Mouse (Mus musculus) frontal cortex, adult (tissue): ENCODE data around the gene Ppig.
"Not testable (repeated sequence)": the region's sequence is repeated elsewhere in the genome, so short reads cannot be mapped to it uniquely, and the experiment has no call there.

Source experiments
- ATAC-seq: cut with Nextera tagmentation; 2 replicates; pipeline ENCODE4 v1.9.2; 2017; ENCODE audit warnings: mild to moderate bottlenecking, moderate library complexity, mixed read lengths; ENCODE audit not compliant: low TSS enrichment

Ppig gene

DNA sequence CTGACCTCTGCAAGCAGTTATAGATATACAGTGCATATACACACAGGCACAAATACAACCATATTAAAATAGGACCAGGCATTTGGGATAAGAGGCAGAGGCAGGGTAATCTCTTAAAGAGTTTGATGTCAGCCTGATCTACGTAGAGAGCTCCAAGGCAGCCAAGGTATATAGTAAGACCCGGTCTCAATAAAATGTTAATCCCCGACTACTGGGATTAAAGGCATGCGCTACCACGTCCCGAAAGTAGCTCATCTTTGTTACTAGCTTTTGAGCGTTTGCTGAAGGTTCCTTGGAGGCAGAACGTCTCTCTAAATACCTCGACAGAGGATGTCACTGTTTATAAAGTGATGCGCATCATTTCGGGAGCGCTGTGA lies at the start of gene Ppig:
Gene Ppig, plus strand, starts transcription at position 273 of the 377 bp plus-strand sequence.
- no peak for ATAC-seq

DNA sequence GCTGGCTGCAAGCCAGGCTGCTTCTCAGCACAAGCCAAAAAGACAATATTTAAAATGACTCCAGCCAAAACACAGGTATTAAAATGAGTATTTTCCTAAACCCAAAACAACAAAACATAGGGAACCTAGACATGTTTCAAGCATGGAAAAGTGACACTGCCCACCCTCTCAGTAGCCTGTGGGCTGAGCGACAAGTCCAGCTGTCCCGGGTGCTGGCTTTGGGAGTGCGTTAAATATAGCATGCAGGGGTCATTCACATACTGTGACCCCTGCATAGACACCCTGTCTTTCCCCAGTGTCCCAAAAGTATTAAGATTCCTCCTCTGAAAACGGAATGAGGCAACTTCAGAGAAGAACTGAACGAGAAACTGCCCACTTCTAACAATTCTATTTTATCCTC lies 48.6 kb upstream of the Ppig start:
- no peak for ATAC-seq

DNA sequence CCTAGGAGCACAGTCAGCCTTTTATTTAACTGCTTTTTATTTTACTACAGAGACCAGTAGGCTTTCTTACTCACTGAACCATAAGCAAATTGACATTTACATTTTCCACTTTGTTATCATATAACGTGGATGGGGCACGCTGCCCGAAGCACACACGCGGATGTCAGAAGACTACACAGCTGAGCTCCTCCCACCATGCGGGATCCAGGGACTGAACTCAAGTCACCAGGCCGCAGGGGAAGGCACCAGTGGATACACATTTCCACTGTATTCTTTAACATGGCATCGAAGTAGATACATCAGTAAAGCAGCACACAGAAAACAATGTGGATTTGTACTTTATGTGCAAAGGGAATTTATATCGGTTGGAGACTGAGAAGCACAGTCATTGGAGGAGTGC lies 47.1 kb upstream of the Ppig start:
- ATAC-seq, result no peak

DNA sequence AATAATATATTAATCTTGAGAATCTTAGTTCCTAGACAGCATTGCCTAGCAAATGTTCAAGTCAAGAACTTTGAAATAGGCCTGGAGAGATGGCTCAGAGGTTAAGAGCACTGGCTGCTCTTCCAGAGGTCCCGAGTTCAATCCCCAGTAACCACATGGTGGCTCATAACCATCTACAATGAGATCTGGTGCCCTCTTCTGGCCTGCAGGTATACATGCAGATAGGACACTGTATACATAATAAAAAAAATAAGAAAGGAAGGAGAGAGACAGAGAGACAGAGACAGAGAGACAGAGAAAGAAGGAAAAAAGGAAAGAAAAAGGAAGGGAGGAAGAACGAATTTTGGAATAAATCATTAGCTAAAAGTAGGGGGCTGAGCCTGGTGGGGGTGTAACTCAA lies 45.6 kb upstream of the Ppig start:
- ATAC-seq, result no peak

DNA sequence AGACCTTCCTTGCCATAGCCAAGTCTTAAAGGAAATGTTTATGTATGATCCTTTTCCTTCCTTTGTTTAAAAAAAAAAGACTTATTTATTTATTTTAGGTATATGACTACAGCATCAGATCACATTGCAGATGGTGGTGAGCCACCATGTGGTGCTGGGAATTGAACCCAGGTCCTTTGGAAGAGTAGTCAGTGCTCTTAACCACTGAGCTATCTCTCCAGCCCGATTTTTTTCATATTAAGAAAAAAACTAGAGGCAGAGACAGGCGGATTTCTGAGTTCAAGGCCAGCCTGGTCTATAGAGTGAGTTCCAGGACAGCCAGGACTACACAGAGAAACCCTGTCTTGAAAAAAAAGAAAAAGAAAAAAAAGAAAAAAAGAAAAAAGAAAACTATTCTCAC lies 45.1 kb upstream of the Ppig start:
- not testable (repeated sequence) for ATAC-seq

DNA sequence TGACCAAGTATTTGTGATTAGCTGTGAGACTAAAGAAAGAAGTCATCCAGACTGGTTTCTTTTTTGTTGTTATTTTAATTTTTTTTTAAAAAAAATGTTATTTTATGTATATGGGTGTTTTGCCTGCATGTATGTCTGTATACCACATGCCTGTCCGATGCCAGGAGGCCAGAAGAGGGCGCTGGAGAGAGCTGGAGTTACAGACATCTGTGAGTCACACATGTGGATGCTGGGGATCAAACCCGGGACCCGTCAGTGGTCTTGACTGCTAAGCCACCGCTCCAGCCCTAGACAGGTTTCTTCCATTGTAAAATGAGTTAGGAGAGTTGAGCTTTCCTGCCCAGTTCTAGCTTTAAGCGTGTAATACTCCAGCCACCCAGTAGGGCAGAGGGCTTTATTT lies 42.4 kb upstream of the Ppig start:
- no peak for ATAC-seq

DNA sequence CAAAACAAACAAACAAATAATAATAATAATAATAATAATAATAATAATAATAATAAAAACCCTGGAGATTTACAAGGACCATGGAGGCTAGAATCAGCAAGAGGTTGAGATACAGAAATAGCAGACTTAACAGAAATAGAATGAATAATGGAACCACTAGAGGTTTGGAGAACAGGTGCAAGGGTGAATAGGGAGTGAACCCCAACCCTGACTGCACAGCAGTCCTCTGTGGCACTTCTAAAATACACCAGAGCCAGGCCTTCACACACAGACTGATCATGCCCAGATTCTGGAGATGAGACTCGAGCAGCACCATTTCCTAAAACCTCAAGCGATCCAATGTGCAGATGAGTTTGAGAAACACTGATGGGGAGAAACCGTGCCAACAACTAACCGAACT lies 40.4 kb upstream of the Ppig start:
- no peak for ATAC-seq

DNA sequence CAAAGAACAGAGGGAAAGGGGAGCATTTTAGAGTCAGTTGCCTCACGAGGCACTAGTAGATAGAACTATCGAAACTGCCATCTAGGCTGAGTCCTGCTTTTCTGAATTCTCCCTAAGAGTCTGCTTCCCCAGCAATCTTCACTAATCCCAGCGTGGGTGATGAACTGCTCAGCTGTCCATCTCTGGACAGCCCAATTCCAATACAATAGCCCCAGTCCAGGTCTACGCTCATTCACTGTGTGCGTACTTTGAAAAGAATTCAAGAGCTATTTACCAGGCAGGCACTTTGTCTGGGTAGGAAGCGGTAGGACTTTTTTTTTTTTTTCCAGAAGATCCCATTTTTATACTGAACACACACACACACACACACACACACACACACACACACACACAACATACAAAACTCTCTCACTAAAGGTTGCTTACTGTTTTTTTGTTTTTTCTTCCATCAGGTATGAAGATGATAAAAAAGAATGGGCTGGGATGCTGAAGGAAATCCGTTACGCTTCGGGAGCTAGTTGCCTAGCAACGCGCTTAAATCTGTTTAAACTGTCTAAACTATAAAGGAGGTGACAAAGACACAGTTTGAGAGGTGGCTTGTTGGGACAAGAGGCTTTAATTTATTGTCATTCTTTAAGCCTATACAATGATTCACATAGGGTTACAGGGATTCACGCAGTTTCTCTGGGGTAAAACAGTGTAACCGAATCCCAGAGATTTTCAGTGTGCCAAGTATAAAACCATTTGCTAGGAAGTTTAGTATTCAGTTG lies 39.1 kb upstream of the Ppig start:
- peak; percentile 74 for ATAC-seq

DNA sequence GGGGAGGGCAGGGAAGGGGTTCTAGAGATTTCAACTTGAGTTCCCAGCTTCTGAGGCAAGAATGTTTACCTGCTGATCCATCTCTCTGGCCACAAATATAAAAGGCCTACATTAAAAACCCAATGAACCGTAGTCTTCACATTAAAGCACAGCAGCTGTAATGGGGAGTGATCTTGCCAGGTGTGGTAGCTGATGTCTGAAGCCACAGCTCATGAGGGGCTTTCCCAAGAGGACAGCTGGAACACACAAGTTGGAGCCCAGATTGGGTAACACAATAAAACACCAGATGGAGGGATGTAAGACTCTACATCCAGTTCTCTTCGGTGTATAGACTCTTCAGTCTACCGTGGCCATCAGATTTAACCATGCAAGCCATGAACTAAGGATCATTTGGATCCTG lies 37.9 kb upstream of the Ppig start:
- ATAC-seq, result no peak

DNA sequence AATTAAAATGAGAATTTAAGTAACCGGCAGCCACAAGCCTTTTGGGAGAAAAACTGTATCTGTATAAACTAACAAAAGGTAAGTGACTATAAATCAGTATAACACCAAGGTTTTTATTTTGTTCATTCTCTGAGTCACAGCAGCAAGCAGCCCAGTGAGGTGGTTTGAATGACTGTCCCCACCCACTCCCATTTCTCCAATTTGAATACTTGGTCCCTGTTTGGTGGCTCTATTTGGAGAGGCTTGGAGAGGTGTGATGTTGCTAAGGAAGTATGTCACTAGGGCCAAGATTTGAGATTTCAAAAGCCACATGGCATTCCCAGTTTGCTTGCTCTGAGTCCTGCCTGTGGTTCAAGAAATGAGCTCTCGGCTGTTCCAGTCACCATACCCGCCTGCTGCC lies 32.1 kb upstream of the Ppig start:
- peak; percentile 57 for ATAC-seq

DNA sequence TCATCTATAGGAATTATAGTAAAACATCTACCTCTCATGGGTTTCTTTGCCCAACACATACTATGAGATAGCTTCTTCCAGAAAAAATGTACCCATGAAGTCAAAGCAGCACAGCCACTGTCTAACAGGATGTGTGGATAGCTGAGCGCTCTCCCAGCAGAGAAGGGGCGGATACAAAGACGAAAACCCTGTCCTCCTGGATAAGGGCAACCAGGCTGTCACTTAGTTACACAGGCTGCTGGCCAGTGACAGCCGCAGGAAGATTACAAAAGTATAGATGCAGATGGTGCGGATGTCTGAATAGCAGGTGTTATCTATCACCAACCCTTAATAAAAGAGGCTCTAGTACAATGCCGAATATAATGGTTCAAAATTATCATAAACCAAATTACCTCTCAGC lies 31.5 kb upstream of the Ppig start:
- ATAC-seq, result no peak

DNA sequence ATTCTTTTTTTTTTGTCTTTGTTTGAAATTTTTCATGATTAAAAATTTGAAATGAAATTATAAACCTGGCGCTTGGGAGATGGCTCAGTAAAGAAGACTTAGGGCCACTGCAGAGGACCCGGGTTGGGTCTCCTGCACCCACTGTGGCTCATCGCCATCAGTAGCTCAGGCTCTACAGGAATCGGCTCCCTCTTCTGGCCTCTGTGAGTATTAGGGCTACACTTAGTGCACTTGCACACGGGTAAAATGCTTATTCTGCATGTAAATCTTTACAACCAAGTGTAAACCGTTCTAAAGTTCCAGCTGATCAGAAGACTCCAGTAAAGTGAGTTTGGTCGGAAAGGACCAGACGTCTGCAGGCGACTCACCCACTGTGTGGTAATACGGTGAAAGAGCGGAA lies 28.8 kb upstream of the Ppig start:
- no peak for ATAC-seq

DNA sequence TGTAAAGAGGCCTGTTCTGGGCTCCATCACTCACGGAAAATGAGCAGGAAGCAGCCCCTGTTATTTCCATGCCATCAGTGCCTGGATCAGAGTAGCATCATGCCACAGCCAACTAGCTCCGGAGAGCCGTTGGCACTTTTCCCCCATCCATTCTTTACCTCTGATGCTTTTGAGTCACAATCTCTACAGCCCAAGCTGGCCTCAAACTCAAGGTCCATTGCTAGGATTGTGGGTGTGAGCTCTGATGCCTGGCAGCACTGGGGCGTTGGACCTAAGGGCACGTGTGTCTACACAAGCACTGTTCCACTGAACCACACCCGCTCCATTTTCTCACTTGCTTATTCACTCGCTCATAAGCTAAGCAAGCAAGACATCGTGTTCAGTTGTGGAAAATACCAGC lies 21.9 kb upstream of the Ppig start:
- ATAC-seq, result no peak

DNA sequence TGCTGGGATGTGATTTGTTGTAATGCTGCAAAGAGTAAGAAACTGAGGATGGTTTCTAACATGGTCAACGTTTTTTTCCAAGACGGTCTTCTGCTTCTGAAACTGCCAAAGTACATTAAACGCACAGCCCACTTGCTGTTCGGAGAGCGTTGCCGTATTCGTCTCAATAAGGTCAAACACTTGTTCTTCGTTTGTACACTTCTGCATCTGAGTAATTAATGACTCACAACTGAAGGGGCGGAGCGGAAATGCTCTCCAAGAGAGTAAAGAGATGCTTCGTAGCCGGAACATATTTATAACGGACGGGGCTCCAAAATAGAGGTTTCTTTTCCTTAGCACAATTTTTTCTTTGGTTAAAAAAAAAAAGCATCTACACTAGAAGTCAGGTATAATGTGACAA lies 10.2 kb upstream of the Ppig start:
- ATAC-seq, result no peak

DNA sequence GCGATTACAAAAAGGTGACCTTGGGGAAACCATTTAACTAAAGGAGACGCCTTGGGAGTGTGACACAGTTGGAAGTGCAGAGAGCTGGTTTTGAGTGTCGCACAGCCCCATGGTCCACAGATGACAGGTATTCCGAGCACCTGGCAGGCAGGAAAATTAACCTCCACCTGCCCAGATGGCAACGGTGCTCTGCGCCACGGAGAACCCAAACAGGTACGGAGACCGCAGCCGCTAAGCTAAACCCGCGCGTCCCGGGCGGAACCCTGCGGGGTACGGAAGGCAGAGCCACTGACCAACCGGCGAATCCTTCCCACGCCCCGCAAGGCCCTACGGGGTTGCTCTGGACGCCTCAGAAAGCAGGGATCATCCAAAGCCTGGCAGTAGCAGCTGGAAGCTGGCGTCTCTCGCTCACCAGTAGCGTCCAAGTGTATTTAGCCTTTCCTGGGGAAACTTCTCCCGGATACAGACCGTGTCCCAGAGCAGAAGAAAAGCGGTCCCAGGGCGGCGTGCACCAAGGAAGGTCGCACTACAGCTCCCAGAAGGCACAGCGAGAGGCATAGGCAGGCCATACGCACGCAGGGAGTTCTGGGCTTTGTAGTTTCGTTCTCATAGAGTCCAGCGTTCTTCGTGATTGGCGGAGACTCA lies 9.2 kb upstream of the Ppig start, which contains the start of gene Fastkd1:
Gene Fastkd1, minus strand, starts transcription at position 536 of the 645 bp plus-strand sequence.
- peak; percentile 99 for ATAC-seq

DNA sequence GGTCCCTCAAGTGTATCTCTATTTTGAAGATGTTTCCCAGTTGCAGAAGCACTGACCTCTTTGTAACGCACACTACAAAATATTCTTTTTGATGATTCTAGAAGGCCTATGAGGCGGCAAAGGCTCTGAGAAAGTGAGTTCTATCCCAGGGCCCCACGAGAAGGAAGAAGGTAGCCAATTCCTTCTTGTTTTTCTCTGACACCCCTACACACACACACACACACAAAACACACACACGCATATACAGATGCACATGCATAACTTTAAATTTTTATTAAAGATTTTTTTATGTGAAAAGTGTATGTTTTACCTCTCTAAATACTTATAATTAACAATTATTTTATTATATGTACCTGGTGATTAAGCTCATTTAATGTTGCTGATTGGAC lies 8.7 kb upstream of the Ppig start:
- ATAC-seq, result peak; percentile 8; the same call in 1 of the 2 replicates

DNA sequence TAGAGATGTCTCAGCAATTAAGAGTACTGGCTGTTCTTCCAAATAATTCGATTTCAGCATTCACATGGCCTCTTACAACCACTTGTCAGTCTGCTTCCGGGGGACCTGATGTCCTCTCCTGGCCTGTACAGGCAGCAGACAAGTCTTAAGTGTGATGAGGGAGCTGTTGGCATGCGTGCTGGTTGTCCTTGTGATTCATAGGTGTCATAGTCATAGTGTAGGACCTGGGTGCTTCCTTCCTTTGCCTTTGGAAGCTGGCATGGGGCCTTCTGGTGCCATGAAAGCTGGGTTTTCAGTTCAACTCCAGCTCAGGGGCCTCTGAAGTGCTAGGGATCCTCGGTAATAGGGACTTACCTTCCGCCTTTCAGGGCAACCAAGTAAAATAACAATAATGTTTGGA lies 8.2 kb upstream of the Ppig start:
- no peak for ATAC-seq

DNA sequence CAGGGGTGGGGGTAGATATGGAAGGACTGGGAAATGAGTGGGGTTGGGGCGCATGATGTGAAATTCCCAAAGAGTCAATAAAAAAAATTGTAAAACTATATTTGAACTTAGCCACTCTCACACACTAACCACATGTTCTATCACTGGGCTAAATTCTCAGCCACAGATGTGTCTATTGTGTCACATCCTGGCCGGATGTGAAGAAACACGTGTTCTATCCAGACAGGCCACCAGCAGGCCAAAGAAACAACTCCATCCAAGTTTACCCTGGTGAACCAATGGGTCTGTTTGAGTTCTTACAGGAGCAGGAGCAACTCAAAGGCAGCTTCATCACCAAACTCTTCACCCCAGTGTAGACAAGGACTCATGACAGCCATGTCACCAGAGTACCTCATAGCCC lies 5.9 kb upstream of the Ppig start:
- ATAC-seq, result no peak

DNA sequence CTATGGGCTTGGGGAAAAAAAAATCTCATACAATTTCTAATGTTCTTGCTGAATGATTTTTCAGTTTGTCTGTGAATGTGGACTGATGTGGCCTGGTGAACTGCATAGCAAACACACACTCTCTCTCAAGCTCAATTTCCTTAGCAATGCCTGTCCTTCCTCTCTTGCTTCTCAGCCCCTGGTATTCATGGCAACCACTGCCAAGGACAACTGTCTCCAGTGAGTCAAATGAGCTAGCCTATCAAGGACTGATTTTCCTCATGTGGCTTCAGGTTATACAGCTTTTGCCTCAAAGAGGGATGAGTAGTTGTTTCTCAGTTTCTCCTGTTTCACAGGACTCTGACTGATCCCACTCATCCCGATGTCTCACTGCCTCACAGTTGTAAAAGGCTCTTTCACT lies 3.2 kb upstream of the Ppig start:
- ATAC-seq, result no peak

DNA sequence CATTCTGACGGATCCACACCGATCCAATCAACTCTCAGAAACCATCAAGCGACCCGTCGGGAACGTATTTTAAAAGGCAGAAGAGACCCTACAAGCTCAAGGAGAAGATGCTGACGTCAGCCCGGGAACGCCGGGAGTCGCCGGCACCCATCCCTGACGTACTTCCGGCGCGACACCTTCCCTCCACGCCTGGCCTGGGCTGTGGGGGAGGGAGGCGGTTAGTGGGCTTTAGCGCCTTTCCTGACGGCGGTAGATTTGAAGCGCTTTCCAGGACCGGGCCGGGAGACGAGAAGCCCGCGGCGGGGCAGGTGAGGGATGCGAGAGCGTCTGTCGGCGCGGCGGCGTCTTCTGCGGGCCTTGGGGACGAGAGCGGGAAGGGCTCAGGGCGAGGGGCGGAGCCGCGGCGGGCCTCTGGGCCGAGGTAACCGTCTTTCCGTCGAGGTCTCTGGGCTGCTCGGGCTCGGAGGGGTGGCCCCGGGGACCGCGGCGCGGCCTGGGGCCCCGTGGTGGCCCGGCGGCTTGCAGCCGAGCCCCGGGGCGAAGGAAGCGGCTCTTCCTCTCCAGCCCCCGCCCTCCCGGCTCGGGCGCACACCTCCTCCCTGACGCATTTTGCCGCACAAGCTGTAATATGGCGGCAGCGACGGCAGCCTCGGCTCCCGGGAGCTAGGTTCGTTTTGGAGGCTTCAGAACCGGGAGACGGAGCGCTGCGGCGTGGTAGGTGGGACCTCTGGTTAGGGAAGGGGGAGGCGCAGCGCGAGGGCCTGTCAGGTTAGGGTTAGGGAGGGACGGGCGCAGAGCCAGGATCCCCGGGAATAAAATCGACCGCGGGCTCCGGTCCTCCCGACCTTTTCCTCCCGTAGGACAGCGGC lies 539 bp downstream of the Ppig start:
- ATAC-seq, result peak; percentile 94

DNA sequence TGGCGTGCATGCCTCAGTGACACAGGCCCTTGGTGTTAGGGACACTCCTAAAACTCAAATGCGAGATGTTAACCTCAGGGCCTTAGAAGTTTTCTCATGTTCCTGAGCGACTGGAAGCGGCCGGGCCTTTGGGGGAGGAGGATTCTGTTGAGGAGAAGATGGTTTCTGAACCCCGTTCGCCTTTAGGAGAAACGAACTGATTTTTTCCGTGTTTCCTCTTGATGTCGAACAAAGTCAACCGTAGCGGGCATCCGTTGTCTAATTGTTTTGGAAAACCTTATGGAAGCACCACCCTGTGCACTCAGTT lies 1.1 kb downstream of the Ppig start:
- no peak for ATAC-seq

DNA sequence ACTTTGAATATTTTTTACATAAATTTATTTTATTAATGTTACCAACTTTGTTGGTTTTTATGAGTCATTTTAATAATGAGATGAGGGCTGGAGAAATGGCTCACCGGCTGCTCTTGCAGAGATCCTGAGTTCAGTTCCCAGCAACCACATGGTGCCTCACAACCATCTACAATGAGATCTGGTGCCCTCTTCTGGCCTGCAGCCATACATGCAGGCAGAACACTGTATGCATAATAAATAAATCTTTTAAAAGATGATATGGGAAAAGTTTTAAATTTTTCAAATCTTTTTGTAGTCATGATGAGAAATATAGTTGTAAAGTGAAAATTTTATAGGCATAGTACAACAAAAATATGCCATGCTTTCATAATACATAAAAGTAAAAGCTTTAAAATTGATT lies 22.7 kb downstream of the Ppig start:
- no peak for ATAC-seq

DNA sequence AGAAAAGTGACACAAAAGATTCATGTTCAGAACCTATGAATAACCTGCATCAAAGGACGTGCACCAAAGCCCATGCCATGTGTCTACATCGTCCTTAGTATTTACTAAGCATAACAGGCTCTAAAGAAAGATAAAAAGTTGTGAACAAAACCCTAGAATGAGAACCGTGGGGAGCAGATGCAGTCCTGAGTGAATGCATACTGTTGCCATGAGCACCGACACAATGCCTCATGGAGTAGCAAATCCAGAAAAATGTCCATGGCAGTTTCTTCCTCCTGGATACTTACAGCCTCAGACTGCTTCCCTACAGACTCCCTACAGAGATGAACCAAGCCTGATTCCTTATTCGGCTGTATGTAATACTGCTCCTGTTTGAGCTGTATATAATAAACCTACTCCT lies 38.6 kb downstream of the Ppig start:
- ATAC-seq, result no peak
